Mouse (Mus musculus): ENCODE measurements around the gene Fn1. TPM values are rescaled to one million over a fixed set of nuclear protein-coding genes. Genes with fewer than 3 reads are reported as not detected.

The Fn1 gene
- polyA plus RNA-seq, 1 experiment from 2014 or later: 27.4 TPM

DNA sequence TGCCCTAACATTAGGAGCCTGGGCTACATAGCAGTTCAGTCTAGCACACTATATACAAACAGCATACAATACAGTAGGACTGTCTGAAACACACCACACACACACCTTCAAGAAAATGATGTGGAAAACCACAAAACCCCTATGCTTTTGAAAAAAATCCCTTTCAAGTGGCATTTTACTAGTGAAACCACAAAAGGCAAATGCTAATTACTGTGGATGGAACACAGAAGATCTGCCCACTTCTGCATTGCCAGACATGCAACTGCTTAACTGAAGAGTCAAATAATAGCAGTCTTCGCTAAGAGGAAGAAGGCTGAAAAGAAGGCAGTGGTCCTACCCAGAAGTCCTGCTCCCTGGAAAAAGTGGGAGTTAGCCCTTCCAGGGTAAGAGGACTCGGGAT, 58.7 kb downstream of the Fn1 start:
- Histone ChIP-seq H3K9me3 (ENCODE audit: control insufficient read depth, low read length) (no peaks in the 10 kb centered on the region), H3K4me1 (ENCODE audit: control insufficient read depth, insufficient read depth, low read depth, low read length) (no peaks in the 10 kb centered on the region), H3K4me3 (ENCODE audit: low read length) (no peak overlapping the region), H3K36me3 (ENCODE audit: control insufficient read depth, insufficient read depth, low read length) (peaks cover 5% of the 10 kb centered on the region; the same call in 1 of the 2 replicates), H3K27me3 (replicated peaks; ENCODE audit: control insufficient read depth, insufficient read depth, low read length) (no peaks in the 10 kb centered on the region), H3K4me2 (ENCODE audit: low read length) (no peak overlapping the region), H3K9ac (ENCODE audit: low read depth, low read length) (no peak overlapping the region), H3K27ac (ENCODE audit: low read depth, low read length) (no peak overlapping the region)
- WGBS: 91% methylated on average over 2 of the region's 2 CpGs
- no peak for ATAC-seq

DNA sequence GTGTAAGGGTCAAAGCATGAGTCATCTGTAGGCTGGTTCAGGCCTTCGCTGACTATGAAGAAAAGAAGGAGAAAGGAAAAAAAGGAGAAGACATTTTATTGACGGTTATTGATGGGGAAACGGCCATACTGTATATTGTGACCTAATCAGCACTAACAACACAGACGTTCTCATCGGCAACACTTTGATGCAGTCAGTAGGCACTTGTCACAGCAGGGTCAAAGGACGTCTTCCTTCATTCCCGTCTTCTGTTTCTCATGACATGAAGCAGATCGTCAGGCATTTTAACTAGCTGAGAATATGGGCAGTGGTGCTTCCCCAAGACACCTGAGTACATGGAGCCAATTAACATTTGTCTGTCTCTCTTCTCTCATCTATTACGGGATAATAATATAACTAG, 59.8 kb downstream of the Fn1 start:
- no peak overlapping the region for H3K9ac ChIP-seq (ENCODE audit: low read depth, low read length)
- no peak overlapping the region for H3K27ac ChIP-seq (ENCODE audit: low read depth, low read length)
- H3K4me3 ChIP-seq (ENCODE audit: low read length): no peak overlapping the region
- ATAC-seq: no peak
- peaks cover 5% of the 10 kb centered on the region; the same call in 1 of the 2 replicates for H3K36me3 ChIP-seq (ENCODE audit: control insufficient read depth, insufficient read depth, low read length)
- H3K4me2 ChIP-seq (ENCODE audit: low read length): no peak overlapping the region
- no peaks in the 10 kb centered on the region for H3K4me1 ChIP-seq (ENCODE audit: control insufficient read depth, insufficient read depth, low read depth, low read length)
- no peaks in the 10 kb centered on the region for H3K9me3 ChIP-seq (ENCODE audit: control insufficient read depth, low read length)
- no peaks in the 10 kb centered on the region for H3K27me3 ChIP-seq (replicated peaks; ENCODE audit: control insufficient read depth, insufficient read depth, low read length)
- 92% methylated on average over 9 of the region's 9 CpGs for WGBS

DNA sequence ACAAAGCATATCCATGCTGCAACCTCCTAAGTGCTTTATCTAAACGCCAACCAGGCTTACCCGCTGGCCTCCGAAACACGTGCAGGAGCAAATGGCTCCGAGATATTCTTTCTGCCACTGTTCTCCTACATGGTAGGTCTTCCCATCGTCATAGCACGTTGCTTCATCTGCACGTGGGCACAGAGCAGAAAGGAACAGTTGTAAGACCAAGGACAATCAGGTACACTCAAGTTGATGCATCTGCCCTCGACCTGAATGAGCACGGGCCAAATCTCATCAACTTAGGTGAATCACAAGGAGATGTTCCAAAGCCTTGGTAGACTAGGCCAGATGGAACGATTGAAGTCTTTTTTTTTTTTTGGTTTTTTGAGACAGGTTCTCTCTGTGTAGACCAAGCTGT, 63.0 kb downstream of the Fn1 start:
- Histone ChIP-seq H3K4me1 (ENCODE audit: control insufficient read depth, insufficient read depth, low read depth, low read length) (no peaks in the 10 kb centered on the region), H3K36me3 (ENCODE audit: control insufficient read depth, insufficient read depth, low read length) (peaks cover 2% of the 10 kb centered on the region; the same call in 1 of the 2 replicates), H3K27ac (ENCODE audit: low read depth, low read length) (no peak overlapping the region), H3K27me3 (replicated peaks; ENCODE audit: control insufficient read depth, insufficient read depth, low read length) (no peaks in the 10 kb centered on the region), H3K4me3 (ENCODE audit: low read length) (no peak overlapping the region), H3K9me3 (ENCODE audit: control insufficient read depth, low read length) (no peaks in the 10 kb centered on the region), H3K9ac (ENCODE audit: low read depth, low read length) (no peak overlapping the region), H3K4me2 (ENCODE audit: low read length) (no peak overlapping the region)
- WGBS: 95% methylated on average over 11 of the region's 11 CpGs
- ATAC-seq: no peak

DNA sequence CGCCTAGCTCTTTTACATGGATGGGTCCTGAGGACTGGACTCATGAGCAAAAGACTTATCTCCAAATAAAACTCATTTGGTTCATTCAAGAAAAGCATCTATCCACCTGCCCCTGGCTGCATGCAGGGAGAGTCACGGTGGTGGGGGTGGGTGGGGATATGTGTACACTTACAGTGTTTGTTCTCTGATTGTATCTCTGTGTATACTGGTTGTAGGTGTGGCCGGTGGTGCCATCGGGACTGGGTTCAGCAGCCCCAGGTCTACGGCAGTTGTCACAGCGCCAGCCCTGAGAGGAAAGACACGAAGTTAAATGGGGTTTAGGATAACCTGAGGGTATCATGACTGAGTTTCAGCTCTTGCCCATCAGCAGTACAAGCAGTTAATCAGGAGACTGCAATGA, 66.3 kb downstream of the Fn1 start:
- Histone ChIP-seq H3K4me2 (ENCODE audit: low read length) (no peak overlapping the region), H3K9ac (ENCODE audit: low read depth, low read length) (no peak overlapping the region), H3K27me3 (replicated peaks; ENCODE audit: control insufficient read depth, insufficient read depth, low read length) (no peaks in the 10 kb centered on the region), H3K9me3 (ENCODE audit: control insufficient read depth, low read length) (no peaks in the 10 kb centered on the region), H3K4me1 (ENCODE audit: control insufficient read depth, insufficient read depth, low read depth, low read length) (no peaks in the 10 kb centered on the region), H3K27ac (ENCODE audit: low read depth, low read length) (no peak overlapping the region), H3K4me3 (ENCODE audit: low read length) (no peak overlapping the region), H3K36me3 (ENCODE audit: control insufficient read depth, insufficient read depth, low read length) (peaks cover 2% of the 10 kb centered on the region; the same call in 1 of the 2 replicates)
- no peak for ATAC-seq
- 95% methylated on average over 7 of the region's 7 CpGs for WGBS

DNA sequence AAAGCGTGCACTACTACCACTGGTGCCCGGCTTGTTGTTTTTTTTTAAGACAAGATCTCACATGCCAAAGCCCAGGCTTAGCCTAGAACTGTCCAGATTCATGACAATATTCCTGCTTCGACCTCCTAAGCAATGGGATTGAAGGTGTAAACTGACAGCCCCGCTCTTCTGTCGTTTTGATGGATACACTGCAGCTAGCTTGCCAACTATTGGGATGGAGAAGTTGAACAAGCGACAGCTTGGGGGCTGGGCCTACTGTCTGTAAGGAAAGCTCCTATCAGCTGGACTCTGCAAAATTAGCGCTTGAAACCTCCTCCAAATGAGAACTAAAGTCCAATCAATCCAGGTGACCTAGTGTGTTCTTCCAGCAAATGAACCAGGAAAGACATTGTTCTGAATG, 69.1 kb downstream of the Fn1 start:
- Histone ChIP-seq H3K4me2 (ENCODE audit: low read length) (no peak overlapping the region), H3K36me3 (ENCODE audit: control insufficient read depth, insufficient read depth, low read length) (0 out of 2 replicates have a peak, but pooled peaks cover 10% of the 10 kb centered on the region), H3K4me1 (ENCODE audit: control insufficient read depth, insufficient read depth, low read depth, low read length) (no peaks in the 10 kb centered on the region), H3K4me3 (ENCODE audit: low read length) (no peak overlapping the region), H3K9ac (ENCODE audit: low read depth, low read length) (no peak overlapping the region), H3K9me3 (ENCODE audit: control insufficient read depth, low read length) (no peaks in the 10 kb centered on the region), H3K27me3 (replicated peaks; ENCODE audit: control insufficient read depth, insufficient read depth, low read length) (no peaks in the 10 kb centered on the region), H3K27ac (ENCODE audit: low read depth, low read length) (no peak overlapping the region)
- 92% methylated on average over 7 of the region's 7 CpGs for WGBS
- ATAC-seq: no peak

DNA sequence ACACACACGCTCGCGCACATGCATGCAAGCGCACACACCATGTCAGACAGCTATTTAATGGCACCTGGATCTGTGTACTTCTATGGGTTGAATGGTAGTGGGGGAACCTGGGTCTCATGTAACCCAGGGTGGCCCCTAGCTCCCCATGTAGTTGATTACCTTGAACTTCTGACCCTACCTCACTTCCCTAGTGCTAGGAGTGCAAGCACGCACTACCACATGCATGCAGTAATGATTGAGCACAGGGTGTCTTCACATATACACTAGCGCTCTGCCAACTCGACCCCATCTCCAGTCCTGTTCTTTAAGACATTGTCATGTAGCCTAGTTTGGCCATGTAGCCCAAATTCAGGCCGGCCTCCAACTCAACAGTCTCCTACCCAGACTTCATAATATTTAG, 69.7 kb downstream of the Fn1 start:
- H3K27ac ChIP-seq (ENCODE audit: low read depth, low read length): no peak overlapping the region
- WGBS: 96% methylated on average over 8 of the region's 8 CpGs
- no peak overlapping the region for H3K9ac ChIP-seq (ENCODE audit: low read depth, low read length)
- no peak overlapping the region for H3K4me3 ChIP-seq (ENCODE audit: low read length)
- H3K27me3 ChIP-seq (replicated peaks; ENCODE audit: control insufficient read depth, insufficient read depth, low read length): no peaks in the 10 kb centered on the region
- peaks cover 13% of the 10 kb centered on the region for H3K36me3 ChIP-seq (ENCODE audit: control insufficient read depth, insufficient read depth, low read length)
- H3K9me3 ChIP-seq (ENCODE audit: control insufficient read depth, low read length): no peaks in the 10 kb centered on the region
- H3K4me1 ChIP-seq (ENCODE audit: control insufficient read depth, insufficient read depth, low read depth, low read length): no peaks in the 10 kb centered on the region
- no peak for ATAC-seq
- no peak overlapping the region for H3K4me2 ChIP-seq (ENCODE audit: low read length)

DNA sequence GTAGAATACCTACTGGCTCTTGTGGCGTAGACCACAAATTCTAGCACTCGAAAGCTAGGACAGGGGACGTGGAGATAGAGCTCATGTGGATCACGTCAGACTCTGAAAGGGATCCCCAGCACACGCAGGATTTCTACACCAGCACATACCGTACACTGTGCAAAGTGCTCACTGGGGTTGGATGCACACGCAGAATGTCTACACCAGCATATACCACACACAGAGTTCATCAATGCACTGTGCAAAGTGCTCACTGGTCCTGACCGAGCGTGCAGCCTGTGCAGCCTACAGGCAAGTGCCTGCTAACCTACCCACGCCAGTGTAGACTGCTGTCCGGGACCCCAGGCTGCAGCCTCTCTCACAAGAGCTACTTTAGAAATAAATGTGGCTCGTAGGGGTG, 72.6 kb downstream of the Fn1 start:
- Histone ChIP-seq H3K4me3 (ENCODE audit: low read length) (no peak overlapping the region), H3K27me3 (replicated peaks; ENCODE audit: control insufficient read depth, insufficient read depth, low read length) (no peaks in the 10 kb centered on the region), H3K4me1 (ENCODE audit: control insufficient read depth, insufficient read depth, low read depth, low read length) (no peaks in the 10 kb centered on the region), H3K9me3 (ENCODE audit: control insufficient read depth, low read length) (no peaks in the 10 kb centered on the region), H3K9ac (ENCODE audit: low read depth, low read length) (no peak overlapping the region), H3K27ac (ENCODE audit: low read depth, low read length) (no peak overlapping the region), H3K36me3 (ENCODE audit: control insufficient read depth, insufficient read depth, low read length) (peaks cover 33% of the 10 kb centered on the region), H3K4me2 (ENCODE audit: low read length) (no peak overlapping the region)
- ATAC-seq: no peak
- WGBS: 94% methylated on average over 12 of the region's 12 CpGs

DNA sequence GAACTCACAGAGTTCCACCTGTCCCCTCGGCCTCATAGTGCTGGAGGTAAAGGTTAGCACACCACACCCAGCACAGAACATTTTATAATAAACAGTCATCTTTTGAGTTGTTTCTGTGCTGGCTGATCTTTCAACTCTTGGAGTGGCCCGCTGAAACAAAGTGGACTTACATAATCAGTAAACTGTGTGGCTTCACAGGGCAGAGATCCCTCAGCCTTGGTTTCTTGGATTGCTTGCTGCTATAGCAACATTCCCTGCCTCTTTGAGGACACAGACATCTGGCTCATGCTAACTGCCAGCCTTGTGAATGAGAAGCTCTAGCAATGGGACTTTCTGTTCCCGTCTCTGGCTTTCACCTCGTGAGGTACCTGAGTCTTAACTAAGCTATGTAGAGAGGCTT, 73.5 kb downstream of the Fn1 start:
- no peak for ATAC-seq
- no peak overlapping the region for H3K4me3 ChIP-seq (ENCODE audit: low read length)
- WGBS: 88% methylated on average over 4 of the region's 4 CpGs
- no peak overlapping the region for H3K4me2 ChIP-seq (ENCODE audit: low read length)
- H3K4me1 ChIP-seq (ENCODE audit: control insufficient read depth, insufficient read depth, low read depth, low read length): no peaks in the 10 kb centered on the region
- no peaks in the 10 kb centered on the region for H3K27me3 ChIP-seq (replicated peaks; ENCODE audit: control insufficient read depth, insufficient read depth, low read length)
- H3K27ac ChIP-seq (ENCODE audit: low read depth, low read length): no peak overlapping the region
- H3K36me3 ChIP-seq (ENCODE audit: control insufficient read depth, insufficient read depth, low read length): peaks cover 33% of the 10 kb centered on the region
- no peak overlapping the region for H3K9ac ChIP-seq (ENCODE audit: low read depth, low read length)
- H3K9me3 ChIP-seq (ENCODE audit: control insufficient read depth, low read length): no peaks in the 10 kb centered on the region

DNA sequence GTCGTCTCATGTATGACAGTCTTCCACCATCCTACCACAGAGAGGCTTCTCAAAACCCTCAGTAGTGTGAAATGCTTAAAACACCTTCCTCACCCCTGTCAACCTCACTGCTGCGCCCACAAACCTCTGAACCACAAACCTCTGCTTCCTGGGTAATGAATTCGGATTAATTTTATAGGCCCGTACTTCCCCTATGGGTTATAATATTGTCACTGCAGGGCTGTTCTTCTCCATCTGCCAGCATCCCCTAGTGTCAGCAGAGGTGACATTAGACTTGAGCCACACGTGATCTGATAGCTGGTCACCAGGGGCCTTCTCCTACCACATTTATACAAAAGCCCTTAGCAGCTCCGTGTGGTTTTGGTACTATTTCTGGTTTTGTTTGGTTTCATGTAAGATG, 76.2 kb downstream of the Fn1 start:
- Histone ChIP-seq H3K4me1 (ENCODE audit: control insufficient read depth, insufficient read depth, low read depth, low read length) (no peaks in the 10 kb centered on the region), H3K9ac (ENCODE audit: low read depth, low read length) (no peak overlapping the region), H3K9me3 (ENCODE audit: control insufficient read depth, low read length) (no peaks in the 10 kb centered on the region), H3K27me3 (replicated peaks; ENCODE audit: control insufficient read depth, insufficient read depth, low read length) (no peaks in the 10 kb centered on the region), H3K4me3 (ENCODE audit: low read length) (no peak overlapping the region), H3K4me2 (ENCODE audit: low read length) (no peak overlapping the region), H3K36me3 (ENCODE audit: control insufficient read depth, insufficient read depth, low read length) (peaks cover 50% of the 10 kb centered on the region), H3K27ac (ENCODE audit: low read depth, low read length) (no peak overlapping the region)
- WGBS: 90% methylated on average over 6 of the region's 6 CpGs
- ATAC-seq: no peak

DNA sequence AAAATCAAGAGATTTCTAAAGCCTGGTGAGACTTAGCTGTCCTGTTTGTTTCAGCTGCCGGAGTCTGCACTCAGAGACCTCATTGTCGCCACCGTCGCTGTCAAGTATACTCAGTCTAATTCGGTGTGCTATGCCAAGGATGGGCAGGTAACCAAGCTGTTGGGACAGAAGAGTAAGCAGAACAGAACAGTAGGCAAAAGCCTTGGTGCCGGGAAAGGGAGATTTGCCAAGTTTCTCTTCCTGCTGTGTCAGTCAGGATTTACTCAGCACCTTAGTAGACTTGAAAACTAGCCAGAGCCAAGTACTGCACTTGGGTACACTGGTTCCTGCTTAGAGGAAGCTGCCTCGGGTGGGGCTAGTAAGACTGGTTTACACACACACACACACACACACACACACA, 77.0 kb downstream of the Fn1 start:
- no peak for ATAC-seq
- H3K4me3 ChIP-seq (ENCODE audit: low read length): no peak overlapping the region
- H3K4me2 ChIP-seq (ENCODE audit: low read length): no peak overlapping the region
- no peak overlapping the region for H3K27ac ChIP-seq (ENCODE audit: low read depth, low read length)
- H3K4me1 ChIP-seq (ENCODE audit: control insufficient read depth, insufficient read depth, low read depth, low read length): no peaks in the 10 kb centered on the region
- WGBS: 83% methylated on average over 7 of the region's 7 CpGs
- no peak overlapping the region for H3K9ac ChIP-seq (ENCODE audit: low read depth, low read length)
- no peaks in the 10 kb centered on the region for H3K27me3 ChIP-seq (replicated peaks; ENCODE audit: control insufficient read depth, insufficient read depth, low read length)
- no peaks in the 10 kb centered on the region for H3K9me3 ChIP-seq (ENCODE audit: control insufficient read depth, low read length)
- H3K36me3 ChIP-seq (ENCODE audit: control insufficient read depth, insufficient read depth, low read length): peaks cover 57% of the 10 kb centered on the region

All from hindbrain, embryonic 16.5 days (tissue).